Mouse (Mus musculus) kidney, adult 2 months (tissue): ENCODE measurements at regions not wholly inside any gene's neighbourhood (a gene's known extent, or its start where the extent isn't known, plus 50 kb on each side); places are given as distances from the start of the nearest gene placed in this dataset.
A peak's percentile ranks its signal among the peaks of the same experiment; 100 is the strongest.

Source experiments
- DNase-seq: peaks from one replicate; pipeline ENCODE4 v3.0.0; 2021
- H3K27ac ChIP-seq: fragments of 200-500 bp; 2 replicates; pipeline ENCODE4 v1.5.1; 2012; ENCODE audit warnings: low read depth, low read length, control low read depth, inconsistent platforms; ENCODE audit not compliant: insufficient read depth
- H3K27me3 ChIP-seq: fragments of 200-500 bp; replicated peaks from 2 replicates; pipeline ENCODE4 v1.6.1; 2012; ENCODE audit warnings: mild to moderate bottlenecking, moderate library complexity, low read length, inconsistent platforms; ENCODE audit not compliant: control insufficient read depth, insufficient read depth
- H3K36me3 ChIP-seq: fragments of 200-500 bp; 2 replicates; pipeline ENCODE4 v1.6.1; 2012; ENCODE audit warnings: mild to moderate bottlenecking, moderate library complexity, low read length, inconsistent platforms; ENCODE audit not compliant: control insufficient read depth, insufficient read depth
- H3K4me1 ChIP-seq: fragments of 200-500 bp; 2 replicates; pipeline ENCODE4 v1.6.1; 2011; ENCODE audit warnings: low read length; ENCODE audit not compliant: control insufficient read depth, insufficient read depth
- H3K4me3 ChIP-seq: fragments of 200-500 bp; 2 replicates; pipeline ENCODE4 v1.5.1; 2011; ENCODE audit warnings: mild to moderate bottlenecking, low read depth, low read length, control low read depth; ENCODE audit not compliant: insufficient read depth
- CTCF ChIP-seq: fragments of 200-500 bp; conservative IDR thresholded peaks from 2 replicates; pipeline ENCODE4 v1.5.1; 2011; ENCODE audit warnings: low read depth, mild to moderate bottlenecking, control low read depth, low read length, moderate library complexity, mixed read lengths; ENCODE audit not compliant: insufficient read depth, insufficient read length
- POLR2A ChIP-seq: fragments of 200-500 bp; IDR thresholded peaks from one replicate; pipeline ENCODE4 v1.6.1; 2011; ENCODE audit warnings: low read depth, low read length, control low read depth
- WGBS: fragments of 180-500 bp; shearing (Covaris S2); methylation state at CpG from one replicate; pipeline ENCODE4 v1.1.7; 2018; 5-methylcytosine and 5-hydroxymethylcytosine counted together

DNA sequence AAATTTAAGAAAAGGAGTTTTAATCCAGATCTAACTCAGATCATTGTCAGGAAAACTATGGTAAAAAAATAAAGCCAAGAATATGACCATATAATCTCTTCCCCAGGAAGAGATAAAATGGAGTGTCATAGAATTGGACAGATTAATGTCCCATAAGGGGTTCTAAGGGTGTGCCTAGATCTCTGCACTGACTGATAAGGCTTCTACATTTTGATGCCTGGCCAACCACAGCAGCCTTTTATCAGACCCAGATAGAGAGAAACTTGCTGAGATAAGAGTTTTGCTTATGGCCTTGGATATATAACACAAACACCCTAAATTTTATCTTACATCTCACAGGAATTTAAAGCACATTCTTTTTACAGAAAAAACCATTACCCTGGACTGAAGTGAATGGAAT, 351.3 kb upstream of the Ccdc54 start:
- DNase-seq = no peak
- Histone ChIP-seq H3K4me1 (no peaks in the 10 kb centered on the region), H3K36me3 (no peaks in the 10 kb centered on the region), H3K27me3 (no peaks in the 10 kb centered on the region), H3K4me3 (no peak overlapping the region), H3K27ac (no peak overlapping the region)
- TF ChIP-seq CTCF = no peak
- TF ChIP-seq POLR2A = no peak

DNA sequence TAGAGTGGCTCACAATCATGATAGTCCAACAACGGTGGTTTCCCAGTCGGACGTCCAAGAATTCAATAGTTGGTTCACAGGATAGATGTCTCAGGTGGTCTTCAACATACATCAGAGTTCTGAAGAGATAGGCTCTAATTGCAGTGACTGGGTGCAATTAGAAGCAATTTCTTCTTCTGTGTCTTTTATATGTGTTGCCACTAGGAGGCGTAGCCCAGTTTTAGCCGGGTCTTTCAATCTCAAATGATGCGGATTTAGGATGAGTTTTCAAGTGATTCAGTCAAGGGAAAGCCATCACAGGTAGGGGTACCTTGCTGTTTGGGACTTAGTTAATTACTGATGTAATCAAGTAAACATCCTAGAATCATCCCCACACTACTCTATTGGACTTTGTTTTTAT, 348.4 kb upstream of the Ccdc54 start:
- H3K4me1 ChIP-seq = no peaks in the 10 kb centered on the region
- H3K27ac ChIP-seq = no peak overlapping the region
- no peak for DNase-seq
- no peaks in the 10 kb centered on the region for H3K27me3 ChIP-seq
- TF ChIP-seq CTCF (no peak), POLR2A (no peak)
- H3K36me3 ChIP-seq = no peaks in the 10 kb centered on the region
- H3K4me3 ChIP-seq = no peak overlapping the region
- WGBS = 43% methylated on average over 6 of the region's 6 CpGs

DNA sequence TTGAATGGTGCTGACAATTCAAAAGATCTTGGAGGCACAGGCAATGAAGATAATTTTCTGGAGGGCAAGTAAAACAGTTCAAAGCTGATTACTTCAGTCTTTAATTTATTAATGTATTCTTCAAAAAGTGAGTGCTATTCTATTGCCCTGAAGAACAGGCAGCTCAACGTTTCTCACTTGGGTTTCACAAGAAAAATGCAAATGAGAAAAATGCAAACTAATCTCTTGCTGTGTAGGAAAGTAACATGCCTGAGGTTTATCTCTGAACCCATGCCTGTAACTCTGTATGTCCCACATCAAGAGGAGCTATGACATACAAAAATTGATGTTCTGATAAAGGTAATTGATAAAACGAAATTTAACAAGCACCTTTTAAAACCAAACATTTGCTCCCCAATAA, 316.8 kb upstream of the Ccdc54 start:
- H3K27me3 ChIP-seq = no peaks in the 10 kb centered on the region
- no peak for TF ChIP-seq CTCF
- no peak for TF ChIP-seq POLR2A
- H3K4me3 ChIP-seq = no peak overlapping the region
- no peaks in the 10 kb centered on the region for H3K36me3 ChIP-seq
- H3K27ac ChIP-seq = no peak overlapping the region
- no peak for DNase-seq
- H3K4me1 ChIP-seq = no peaks in the 10 kb centered on the region
- 45% methylated on average over 2 of the region's 2 CpGs for WGBS

DNA sequence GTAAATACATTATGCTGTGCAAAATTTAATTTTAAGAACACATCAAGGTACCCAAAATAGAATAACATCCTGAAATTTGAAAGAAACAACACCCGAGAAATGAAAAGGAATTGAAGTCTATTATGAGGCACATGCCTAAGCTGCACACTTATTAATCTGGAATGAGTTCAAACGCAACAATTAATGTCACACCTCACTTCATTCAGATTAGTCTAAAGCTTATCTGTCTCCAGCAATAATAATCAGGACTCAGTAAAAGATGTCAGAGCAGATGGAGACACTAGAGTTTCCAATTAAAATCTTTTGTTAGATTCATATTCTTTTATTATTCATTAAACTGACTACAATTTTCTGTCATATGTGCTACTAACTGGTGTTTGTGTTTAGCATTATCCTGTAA, 308.2 kb upstream of the Ccdc54 start:
- no peaks in the 10 kb centered on the region for H3K4me1 ChIP-seq
- no peaks in the 10 kb centered on the region for H3K36me3 ChIP-seq
- no peak for DNase-seq
- no peak for TF ChIP-seq CTCF
- no peak for TF ChIP-seq POLR2A
- H3K4me3 ChIP-seq = no peak overlapping the region
- 70% methylated on average over 2 of the region's 2 CpGs for WGBS
- H3K27me3 ChIP-seq = no peaks in the 10 kb centered on the region
- H3K27ac ChIP-seq = no peak overlapping the region

DNA sequence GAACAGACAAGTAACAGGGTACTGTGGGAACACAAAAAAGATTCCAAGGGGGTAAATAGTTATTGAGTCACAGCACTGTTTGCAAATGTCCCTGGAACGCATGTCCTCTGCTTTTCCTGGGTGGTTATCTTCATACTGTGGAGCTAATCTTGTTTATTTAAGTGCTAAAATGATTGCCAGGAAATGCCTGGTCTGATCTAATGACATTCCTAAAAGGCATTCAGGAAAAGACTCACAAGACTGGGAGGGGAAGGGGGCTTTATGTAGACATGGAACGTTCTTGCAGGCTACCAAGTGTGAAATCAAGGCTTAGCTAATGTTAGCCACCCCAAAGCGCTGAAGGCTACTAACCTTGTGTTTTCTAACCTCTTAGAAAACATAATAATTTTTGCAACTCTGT, 287.0 kb upstream of the Ccdc54 start:
- no peak overlapping the region for H3K4me3 ChIP-seq
- H3K4me1 ChIP-seq = no peaks in the 10 kb centered on the region
- TF ChIP-seq CTCF = no peak
- TF ChIP-seq POLR2A = no peak
- 34% methylated on average over 3 of the region's 3 CpGs for WGBS
- peak; percentile 17 for DNase-seq
- no peaks in the 10 kb centered on the region for H3K36me3 ChIP-seq
- no peak overlapping the region for H3K27ac ChIP-seq
- H3K27me3 ChIP-seq = no peaks in the 10 kb centered on the region

DNA sequence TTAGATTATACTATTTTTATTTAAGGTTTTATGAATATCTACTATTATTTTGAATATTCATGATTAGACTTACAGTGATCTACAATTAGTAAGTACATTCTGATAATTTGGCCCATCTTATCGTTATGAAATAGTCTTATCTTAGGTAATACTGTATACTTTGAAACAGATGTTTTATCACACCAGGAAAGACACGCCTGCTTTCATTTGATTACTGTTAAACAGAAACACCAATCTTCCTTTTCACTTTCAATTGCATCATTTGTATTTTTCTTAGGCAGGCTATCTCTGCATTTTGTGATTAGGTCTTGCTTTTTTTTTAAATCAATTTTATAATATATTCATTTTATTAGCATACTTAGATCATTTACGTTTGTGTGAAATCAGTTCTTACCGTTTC, 280.4 kb upstream of the Ccdc54 start:
- TF ChIP-seq CTCF (no peak), POLR2A (no peak)
- Histone ChIP-seq H3K27me3 (no peaks in the 10 kb centered on the region), H3K27ac (no peak overlapping the region), H3K36me3 (no peaks in the 10 kb centered on the region), H3K4me3 (no peak overlapping the region), H3K4me1 (no peaks in the 10 kb centered on the region)
- 88% methylated on average over 4 of the region's 4 CpGs for WGBS
- DNase-seq = no peak

DNA sequence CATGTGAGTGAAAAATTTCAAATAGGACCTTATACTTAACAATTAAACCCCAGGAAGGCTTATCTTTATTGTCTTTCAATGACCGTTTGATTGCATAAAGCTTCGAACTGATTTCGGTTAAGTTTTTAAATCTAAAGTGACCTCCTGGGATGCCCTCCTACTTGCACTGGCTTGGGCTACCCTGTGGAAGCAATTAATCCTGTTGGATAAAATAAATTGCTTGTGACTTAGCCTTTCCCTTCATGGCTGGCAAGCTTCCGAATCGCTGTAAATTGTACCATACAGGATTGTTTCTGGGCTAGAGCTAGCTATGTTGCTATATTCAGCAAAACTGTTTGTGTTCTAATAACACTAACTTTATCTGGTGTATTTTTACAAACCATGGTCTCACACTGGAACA, 272.6 kb upstream of the Ccdc54 start:
- Histone ChIP-seq H3K27ac (no peak overlapping the region), H3K4me1 (no peaks in the 10 kb centered on the region), H3K36me3 (no peaks in the 10 kb centered on the region), H3K4me3 (no peak overlapping the region), H3K27me3 (no peaks in the 10 kb centered on the region)
- 58% methylated on average over 5 of the region's 5 CpGs for WGBS
- TF ChIP-seq CTCF = no peak
- TF ChIP-seq POLR2A = no peak
- DNase-seq = peak; percentile 9

DNA sequence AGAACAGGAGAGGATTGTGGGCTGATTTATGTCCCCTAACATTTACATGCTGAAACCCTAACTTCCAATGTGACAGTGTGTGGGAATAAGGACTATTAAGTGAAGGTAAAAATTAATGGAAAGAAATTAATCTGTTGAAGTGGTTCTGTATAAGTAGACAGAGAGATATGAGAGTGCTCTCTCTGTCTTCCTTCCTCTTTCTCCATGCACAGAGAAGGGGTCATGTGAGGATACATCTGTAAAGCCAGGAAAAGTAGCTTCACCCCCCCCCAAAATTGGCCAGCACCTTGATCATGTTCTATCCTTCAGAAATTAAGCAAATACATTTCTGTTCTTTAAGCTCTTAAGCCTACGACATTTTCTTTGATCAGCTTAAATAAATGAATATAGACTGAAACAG, 268.6 kb upstream of the Ccdc54 start:
- H3K27me3 ChIP-seq = no peaks in the 10 kb centered on the region
- no peak for DNase-seq
- no peaks in the 10 kb centered on the region for H3K36me3 ChIP-seq
- WGBS = 88% methylated on average over 1 of the region's 1 CpGs
- H3K4me1 ChIP-seq = no peaks in the 10 kb centered on the region
- H3K4me3 ChIP-seq = no peak overlapping the region
- TF ChIP-seq CTCF (no peak), POLR2A (no peak)
- H3K27ac ChIP-seq = no peak overlapping the region
